Mouse (Mus musculus): ENCODE measurements around the gene Sae1.
"Not testable (repeated sequence)": the region's sequence is repeated elsewhere in the genome, so short reads cannot be mapped to it uniquely, and the experiment has no call there.

The Sae1 gene

DNA sequence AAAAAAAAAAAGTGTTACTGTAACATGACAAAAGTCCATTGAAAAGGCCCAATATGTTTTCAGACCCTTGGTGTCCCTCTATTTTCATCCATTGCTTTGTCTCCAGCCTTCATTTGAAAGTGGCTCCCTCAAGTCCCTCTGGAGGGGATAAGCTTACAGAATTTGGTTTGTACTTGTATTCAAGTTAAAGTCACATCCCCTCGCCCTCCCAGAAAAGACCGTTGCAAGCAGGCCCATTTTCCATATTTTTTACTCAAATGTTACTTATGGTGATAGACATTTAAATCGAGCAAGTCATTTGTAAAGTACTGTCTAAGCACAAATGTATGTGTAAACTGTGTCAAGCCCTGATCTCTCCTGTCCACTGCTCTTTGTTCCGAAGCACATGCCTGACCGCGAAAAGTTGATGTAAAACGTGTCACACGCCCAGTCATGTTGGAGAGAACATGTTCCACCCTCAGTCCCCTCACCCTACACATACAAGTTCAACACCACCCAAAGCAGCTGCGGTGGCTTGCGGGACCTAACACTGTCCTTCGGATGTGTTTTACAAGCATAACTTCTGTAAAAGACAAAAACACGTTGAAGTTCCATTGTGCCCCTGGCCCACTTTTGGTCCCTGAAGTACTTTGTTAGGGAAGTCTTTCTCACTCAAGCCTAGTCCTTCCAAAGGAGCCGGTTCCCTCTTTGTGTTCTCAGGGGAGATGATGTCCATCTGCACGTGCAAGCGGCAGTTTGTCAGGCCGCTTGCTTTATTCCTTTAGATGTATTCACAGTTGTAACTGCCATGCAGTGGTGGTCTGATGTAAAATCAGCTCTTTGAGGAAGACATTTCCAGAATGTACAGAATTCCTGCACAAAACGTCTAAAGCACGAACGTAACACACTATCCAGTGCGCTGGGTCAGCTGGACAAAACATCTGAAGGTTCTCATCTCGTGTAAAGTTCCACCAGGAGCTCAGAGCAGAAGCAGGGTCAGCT, 15.7 kb upstream of the Sae1 start:
- DNase-seq (ENCODE audit: extremely low read depth, low read depth), result peak; percentile 47

GRCm38 (mm10) chr7:16402449-16402848, 14.8 kb upstream of the Sae1 start:
- DNase-seq (ENCODE audit: extremely low read depth, low read depth), result no peak

- peak; percentile 53 for DNase-seq (ENCODE audit: extremely low read depth, low read depth)
Measured at GRCm38 (mm10) chr7:16401991-16402431, 14.4 kb upstream of the Sae1 start.

DNA sequence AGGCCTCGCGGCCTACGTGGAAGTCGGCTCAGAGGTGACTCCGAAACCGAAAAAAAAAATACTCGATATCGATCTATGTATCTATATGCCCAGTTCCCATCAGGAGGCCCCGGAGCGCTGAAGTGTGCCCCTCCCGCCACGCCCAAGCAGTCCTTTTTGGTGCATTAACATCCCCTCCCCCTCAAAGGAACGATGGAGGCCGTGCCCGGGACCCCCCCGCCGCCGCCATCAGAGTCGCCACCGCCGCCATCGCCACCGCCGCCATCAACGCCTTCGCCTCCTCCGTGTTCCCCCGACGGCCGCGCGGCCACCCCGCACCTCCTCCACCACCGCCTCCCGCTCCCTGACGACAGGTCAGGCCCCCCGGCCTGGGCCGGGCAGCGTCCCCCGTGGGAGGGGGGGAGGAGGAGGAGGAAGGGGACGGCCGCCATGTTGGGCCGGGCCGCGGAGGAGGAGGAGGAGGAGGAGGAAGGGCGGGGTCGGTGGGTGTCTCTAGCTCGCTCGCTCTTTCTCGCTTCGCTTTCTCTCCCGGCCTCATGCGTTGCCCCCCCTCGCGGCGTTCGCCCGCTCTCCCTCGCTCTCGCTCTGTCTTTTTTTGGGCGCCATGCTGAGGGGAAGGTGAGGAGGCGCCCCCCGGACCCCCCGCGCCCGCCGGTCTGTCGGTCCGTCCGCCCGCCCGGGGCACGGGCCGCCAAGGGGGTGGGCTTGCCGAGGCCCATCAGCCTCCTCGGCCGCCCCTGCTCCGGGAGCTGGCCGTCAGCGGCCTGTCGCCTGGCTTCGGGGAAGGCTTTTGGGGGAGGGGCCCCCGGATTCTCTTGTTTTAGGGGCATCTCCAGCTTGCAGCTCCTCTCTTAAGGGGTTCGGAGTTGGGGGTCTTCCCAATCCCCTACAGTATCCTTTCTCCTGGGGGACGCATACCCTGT, 13.3 kb upstream of the Sae1 start, which contains the start of gene Zc3h4:
Gene Zc3h4 (plus strand): TSS at position 222 of the 923 bp plus-strand sequence.
- DNase-seq (ENCODE audit: extremely low read depth, low read depth), result peak; percentile 62

- peak; percentile 96 for DNase-seq (ENCODE audit: extremely low read depth, low read depth)
Measured at GRCm38 (mm10) chr7:16399820-16400688, 12.4 kb upstream of the Sae1 start.

DNA sequence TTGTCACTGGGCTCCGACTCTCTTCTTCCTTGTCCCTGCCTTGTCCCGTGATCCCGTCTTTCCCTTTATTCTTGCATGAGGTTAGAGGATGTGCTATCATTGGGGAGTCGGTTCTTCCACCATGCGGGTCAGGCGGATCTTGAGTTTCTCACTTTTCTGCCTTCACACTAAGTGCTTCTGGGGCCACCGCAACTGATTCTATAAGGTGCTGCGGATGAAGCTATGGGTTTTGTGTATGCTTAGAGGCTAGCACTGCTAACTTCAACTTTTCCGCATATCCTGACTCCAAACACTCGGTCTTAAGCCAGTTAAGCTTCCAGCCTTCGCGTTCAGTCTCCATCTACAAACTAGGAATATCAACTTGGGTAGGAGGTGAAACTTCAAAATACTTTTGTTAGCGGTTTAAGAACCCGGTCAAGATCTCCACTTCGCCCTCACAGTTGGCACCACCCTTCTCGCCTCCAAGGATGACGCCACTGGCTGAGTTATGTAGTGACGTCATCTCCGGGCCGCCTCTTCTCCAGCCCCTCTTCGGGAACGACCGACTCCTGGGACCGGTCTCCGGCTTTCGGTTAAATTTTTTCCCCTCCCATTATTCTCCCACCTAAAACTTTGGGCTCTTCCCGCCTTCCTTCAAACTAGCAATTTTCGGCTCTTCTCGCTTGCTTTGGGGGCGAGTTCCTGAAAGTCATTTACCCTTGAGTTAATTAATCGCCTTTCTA, 11.7 kb upstream of the Sae1 start:
- DNase-seq (ENCODE audit: extremely low read depth, low read depth), result peak; percentile 77

DNA sequence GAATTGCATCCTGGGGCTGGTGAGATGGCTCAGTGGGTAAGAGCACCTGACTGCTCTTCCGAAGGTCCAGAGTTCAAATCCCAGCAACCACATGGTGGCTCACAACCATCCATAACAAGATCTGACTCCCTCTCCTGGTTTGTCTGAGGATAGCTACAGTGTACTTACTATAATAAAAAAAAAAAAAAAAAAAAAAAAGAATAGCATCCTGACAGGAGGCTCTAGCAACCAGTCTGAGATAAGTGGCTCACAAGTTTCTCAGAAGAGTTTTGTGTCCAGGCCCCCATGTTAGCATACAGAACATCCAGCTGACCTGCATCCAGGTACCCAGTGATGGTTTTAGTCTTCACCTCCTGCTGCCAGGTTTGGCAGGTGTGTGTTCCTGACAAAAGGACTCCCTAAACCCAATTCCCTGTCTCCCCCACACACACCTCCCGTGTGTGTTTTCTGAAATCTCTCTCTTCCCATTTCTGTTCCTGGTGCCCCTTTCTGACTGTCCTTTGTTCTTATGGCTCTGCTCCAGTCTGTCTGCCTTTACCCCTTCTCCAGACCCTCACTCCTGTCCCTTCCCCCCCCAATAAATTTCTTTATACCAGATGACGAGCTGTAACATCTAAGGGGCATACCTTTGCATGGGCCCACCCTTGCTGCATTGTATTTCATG, 10.9 kb upstream of the Sae1 start:
- DNase-seq (ENCODE audit: extremely low read depth, low read depth), result no peak

DNA sequence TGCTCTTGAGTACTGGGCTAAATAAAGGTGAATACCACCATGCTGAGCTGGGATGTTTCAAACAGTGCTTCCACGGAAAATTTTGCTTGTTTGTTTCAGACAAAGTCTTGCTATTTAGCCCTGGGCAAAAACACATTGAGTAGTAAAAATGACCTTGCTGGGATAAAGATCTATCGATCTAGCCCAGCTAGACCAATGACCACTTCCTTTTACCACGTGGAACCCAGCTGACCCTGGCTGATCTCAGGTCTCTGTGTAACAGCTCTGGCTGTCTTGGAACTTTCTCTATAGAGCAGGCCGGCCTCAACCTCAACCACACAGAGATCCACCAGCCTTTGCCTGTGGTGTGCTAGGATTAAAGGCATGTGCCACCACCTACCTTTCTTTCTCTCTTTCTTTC, 9.9 kb upstream of the Sae1 start:
- DNase-seq (ENCODE audit: extremely low read depth, low read depth), result no peak

DNA sequence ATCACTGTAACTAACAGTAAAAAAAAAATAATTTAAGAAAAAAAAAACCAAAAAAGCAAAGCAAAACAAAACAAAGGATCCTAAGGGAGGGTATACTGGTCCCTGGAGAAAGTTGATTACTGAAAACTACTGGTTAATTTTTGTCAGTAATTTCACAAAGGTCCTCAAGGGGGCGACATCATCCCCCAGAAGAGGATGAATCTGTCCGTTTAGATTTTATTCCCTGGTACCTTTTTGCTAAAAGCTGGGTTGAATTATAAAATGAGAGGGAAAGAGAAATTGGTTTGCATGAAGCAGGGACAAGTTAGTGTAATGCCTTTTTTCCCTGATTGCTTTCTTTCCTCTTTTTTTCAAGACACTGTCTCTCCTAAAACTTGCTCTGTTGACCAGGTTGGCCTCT, 8.3 kb upstream of the Sae1 start:
- peak; percentile 30 for DNase-seq (ENCODE audit: extremely low read depth, low read depth)

DNA sequence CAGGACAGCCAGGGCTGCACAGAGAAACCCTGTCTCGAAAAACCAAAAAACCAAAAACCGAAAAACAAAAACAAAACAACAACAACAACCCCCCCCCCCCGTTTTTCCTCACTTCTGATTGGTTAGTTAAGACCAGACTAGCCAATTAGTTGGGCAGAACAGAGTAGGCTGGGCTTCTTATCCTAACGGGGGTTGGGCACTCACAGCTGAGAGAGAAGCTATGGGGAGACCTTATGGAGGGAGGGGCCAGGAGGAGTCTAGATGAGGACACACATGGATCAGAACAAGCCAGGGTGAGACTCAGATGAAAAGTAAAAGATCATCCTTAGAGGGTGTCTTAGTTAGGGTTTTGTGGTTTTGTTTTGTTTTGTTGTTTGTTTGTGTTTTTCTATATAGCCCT, 5.3 kb upstream of the Sae1 start:
- no peak for DNase-seq (ENCODE audit: extremely low read depth, low read depth)

GRCm38 (mm10) chr7:16389942-16390341, 2.3 kb upstream of the Sae1 start:
- not testable (repeated sequence) for DNase-seq (ENCODE audit: extremely low read depth, low read depth)

GRCm38 (mm10) chr7:16376505-16376904, 11.1 kb downstream of the Sae1 start:
- peak; percentile 28 for DNase-seq (ENCODE audit: extremely low read depth, low read depth)

DNA sequence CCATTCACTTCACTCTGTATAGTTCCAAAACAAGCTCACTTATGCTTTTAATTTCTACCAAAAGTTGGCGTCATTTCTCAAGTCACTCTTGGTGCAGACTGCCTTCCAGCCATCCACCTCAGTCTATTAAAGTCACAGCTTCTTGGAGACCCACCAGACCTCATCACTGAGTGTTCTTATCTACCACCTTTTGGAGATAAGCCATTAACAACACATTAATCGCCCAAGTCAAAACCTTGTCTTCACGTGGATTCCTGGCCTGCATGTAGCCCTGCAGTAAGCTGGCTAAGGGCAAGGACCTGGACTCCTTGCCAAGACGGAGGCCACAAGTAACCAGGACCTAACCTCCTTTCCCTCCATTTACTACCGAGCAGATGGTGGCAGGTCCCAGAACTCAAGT, 12.6 kb downstream of the Sae1 start:
- no peak for DNase-seq (ENCODE audit: extremely low read depth, low read depth)

- DNase-seq (ENCODE audit: extremely low read depth, low read depth), result no peak
Measured at GRCm38 (mm10) chr7:16373719-16374118, 13.9 kb downstream of the Sae1 start.

GRCm38 (mm10) chr7:16370596-16370995, 17.0 kb downstream of the Sae1 start:
- DNase-seq (ENCODE audit: extremely low read depth, low read depth), result no peak

GRCm38 (mm10) chr7:16368835-16369234, 18.8 kb downstream of the Sae1 start:
- no peak for DNase-seq (ENCODE audit: extremely low read depth, low read depth)

GRCm38 (mm10) chr7:16366669-16367068, 20.9 kb downstream of the Sae1 start:
- DNase-seq (ENCODE audit: extremely low read depth, low read depth), result no peak

GRCm38 (mm10) chr7:16366133-16366646, 21.4 kb downstream of the Sae1 start:
- DNase-seq (ENCODE audit: extremely low read depth, low read depth), result peak; percentile 35

DNA sequence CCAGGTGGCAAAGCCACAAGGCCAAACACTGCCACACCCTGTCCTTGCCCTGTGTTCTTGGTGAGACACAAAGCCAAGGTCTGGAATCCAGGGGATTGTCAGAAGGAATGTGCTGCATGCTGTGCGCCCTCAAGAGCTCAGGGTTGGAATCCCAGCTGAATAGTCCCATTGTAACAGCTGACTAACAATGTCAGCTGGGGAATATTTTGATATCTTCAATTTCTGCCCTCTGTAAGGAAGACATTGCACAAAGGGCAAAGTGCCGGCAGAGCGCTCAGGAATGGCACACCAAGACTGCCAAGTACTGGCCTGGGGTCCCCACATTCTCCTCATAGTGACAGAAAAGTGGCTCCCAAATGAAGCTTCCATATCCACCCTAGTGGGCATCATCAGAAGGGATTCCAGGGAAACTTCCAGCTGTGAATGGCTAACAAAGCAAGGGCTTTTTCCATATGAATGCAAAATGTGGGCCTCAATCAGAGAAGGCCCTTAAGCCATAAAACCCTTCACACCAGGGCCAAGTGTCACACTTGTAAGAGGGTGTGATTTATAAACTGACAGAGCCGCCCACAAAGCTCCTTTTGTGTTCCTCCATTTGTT, 22.6 kb downstream of the Sae1 start:
- no peak for DNase-seq (ENCODE audit: extremely low read depth, low read depth)
